Mouse (Mus musculus) MN1 (cell line): ENCODE measurements at regions not wholly inside any gene's neighbourhood (a gene's known extent, or its start where the extent isn't known, plus 50 kb on each side); places are given as distances from the start of the nearest gene placed in this dataset.

Experiments used
- DNase-seq: peaks from one replicate; pipeline ENCODE4 v3.0.0-alpha.2; 2016; ENCODE audit warnings: low spot score

- peak; percentile 56 for DNase-seq
Measured at GRCm38 (mm10) chr11:31615107-31615811, 56.4 kb downstream of the Bod1 start.

- no peak for DNase-seq
Measured at GRCm38 (mm10) chr11:31614394-31614713, 57.3 kb downstream of the Bod1 start.

- no peak for DNase-seq
Measured at GRCm38 (mm10) chr11:31613688-31614393, 57.8 kb downstream of the Bod1 start.

- DNase-seq = no peak
Measured at GRCm38 (mm10) chr11:31608458-31608857, 63.2 kb downstream of the Bod1 start.

DNA sequence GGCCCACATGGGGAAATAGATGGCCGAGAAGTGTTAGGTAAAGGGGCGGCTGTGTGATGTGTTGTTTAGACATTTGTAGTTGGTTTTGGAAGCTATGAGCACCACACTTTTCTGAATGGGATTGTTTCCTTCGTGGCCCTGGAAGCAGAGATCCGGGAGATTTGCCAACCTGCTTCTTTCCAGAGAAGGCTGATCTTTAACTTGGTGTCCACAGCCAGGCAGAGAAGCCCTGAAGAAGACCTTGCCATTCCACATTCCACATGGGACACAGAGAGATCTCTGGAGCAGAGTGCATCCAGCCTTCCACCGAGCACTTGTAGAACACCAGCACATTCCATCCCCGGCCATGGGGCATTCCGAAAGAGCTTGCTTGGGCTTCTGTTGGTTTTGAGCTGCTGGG, 70.2 kb downstream of the Bod1 start:
- no peak for DNase-seq

- DNase-seq = no peak
Measured at GRCm38 (mm10) chr11:31593604-31594003, 78.1 kb downstream of the Bod1 start.

GRCm38 (mm10) chr11:31592061-31592460, 79.6 kb downstream of the Bod1 start:
- no peak for DNase-seq

DNA sequence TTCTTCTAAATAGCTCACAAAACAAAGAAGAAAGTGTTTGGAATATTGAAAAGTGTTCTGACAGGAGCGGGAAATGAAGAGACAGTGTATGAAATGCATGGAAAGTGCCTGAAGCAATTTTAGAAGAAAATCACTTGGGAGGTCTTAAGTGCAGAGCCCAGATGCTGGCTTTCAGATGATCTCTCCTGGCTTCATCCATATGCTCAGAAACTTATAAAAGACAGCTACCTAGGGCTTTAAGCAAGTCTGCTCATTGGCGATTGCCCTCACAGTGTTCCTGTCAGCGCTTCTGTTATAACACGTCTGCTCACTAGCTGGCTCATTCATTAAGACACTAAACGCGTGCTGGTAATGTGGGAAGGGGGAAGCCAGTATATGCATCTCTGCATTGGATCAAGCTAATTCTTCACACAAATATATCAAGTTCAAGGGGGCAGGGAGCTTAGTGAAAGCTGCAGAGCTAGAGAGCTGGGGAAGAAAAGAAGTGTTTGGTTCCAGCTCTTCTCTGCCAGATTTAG, 80.6 kb downstream of the Bod1 start:
- DNase-seq = no peak

- no peak for DNase-seq
Measured at GRCm38 (mm10) chr11:31574941-31575340, 96.7 kb downstream of the Bod1 start.

- no peak for DNase-seq
Measured at GRCm38 (mm10) chr11:31564742-31565510, 106.8 kb downstream of the Bod1 start.

DNA sequence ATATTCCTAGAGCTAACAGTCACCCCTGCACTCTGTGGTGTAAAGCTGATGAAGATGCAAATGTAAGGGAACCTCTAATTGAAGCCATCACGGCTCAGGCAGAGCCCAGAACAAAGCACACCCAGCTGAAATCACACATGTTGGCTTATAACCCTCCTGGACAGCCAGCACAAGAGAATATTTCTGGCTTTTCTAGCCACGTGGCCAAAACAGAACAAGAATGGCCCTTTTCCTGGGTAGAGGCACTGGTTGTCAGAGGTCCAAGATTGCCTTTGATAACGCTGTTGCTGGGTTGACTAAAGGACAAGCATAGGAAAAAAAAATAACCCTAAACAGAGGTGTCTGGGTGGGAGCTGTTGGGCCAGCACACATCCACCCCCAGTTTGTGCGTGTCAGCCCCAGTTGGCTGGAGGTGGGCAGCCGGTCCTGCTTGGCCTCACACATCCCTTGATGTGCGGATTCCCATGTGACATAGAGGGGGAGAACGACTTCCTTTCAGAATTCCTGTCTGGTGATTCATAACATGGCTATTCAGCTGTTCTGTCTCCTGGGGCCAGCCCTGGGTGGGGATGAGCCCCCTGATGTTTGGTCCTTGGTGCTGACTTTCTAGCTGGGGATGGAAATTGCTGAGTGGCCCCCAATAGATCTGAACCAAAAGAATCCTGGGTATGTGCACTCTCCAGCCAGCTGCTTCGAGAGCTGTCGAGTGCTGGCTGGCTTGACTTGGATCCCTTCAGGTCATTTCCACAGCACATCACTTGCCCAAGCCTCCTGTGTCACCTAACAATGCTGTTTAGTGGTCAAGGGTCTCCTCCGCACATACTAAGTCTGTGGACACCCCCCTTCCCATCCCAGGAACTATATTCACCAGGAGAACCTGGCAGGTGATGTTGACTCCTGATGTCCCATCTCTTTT, 107.6 kb downstream of the Bod1 start:
- DNase-seq = no peak

DNA sequence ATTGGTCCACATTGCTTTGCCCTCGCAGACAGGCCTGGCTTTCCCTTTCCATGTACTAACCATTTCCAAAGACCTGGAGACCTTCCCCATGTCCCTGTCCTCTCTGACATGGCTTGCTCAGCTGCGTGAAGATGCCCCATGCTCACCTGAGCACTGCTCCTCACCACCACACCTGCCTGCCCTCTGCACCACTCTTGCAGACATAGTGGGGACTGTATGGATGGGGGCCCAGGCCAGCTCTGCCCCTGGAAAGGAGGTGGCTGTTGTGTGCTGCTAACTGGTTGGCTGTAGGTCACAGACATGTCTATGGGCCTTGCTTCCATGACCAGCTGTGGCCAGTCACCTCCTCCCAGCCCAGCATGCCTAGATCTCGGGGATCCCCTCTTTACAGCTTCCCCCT, 108.7 kb downstream of the Bod1 start:
- DNase-seq = no peak

DNA sequence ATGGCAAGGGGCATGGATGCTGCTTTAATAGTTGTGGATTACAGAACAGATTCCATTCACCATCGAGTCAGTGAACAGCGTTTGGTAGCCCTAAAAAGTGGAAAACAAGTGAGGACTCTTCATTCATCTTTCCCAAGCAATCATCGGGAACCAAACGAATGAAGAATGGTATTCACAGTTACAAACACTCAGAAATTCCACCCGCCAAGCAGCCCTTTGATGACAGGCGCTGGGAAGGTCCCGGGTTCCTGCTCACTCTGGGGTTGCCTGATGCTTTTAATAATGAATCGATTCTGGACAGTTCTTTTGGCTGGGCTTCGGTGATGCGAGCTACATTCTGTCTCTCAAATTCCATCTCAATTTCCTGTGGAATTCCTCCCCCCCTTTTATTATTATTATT, 110.9 kb downstream of the Bod1 start:
- DNase-seq = no peak

DNA sequence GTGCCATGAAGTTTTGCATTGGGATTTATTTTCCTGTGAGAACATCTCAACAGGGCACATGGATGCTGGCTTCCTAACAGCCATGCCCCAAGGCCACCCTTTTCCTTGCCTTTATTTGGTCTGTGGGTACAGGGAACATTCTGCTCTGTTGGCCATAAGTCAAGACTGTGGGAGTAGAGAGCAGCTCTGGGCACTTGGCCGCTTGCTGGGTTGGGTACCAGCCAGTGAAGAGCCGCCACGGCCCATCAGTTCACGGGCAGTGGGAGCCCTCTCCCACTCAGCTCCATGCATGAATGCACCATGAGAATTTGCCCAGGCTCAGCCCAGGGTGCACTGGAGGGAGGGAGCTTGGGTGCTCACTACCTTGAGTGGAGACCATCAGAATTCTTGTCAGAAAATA, 116.6 kb downstream of the Bod1 start:
- no peak for DNase-seq

DNA sequence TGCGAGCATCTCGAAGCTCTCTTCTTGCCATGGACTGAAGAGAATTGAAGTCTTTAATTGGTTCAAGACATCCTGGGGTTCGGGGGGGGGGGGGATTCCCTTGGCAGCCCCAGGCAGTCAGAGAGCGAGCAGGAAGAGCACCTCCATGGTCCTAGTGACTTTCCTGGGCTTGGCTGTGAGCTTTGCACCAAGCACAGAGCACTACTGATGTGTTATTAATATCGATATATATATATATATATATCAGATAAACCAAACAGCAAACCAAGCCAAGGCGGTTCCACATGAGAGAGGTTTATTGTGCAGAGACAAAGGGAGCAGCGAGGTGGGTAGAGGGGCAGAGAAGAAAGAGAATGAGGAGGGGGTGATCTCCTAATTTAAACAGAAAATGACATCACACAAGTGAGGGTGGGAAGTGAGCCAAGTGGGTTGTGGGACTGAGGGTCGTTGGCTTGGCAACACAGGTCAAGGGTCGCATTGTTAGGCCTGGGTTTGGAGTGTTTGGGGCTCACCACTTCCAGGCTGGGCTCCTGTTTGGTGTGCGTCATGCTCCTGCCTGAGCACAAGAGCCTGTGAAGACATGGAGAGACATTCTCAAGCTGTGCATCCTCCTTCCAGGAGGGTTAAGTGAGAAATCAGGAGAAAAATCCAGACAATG, 119.9 kb downstream of the Bod1 start:
- no peak for DNase-seq

DNA sequence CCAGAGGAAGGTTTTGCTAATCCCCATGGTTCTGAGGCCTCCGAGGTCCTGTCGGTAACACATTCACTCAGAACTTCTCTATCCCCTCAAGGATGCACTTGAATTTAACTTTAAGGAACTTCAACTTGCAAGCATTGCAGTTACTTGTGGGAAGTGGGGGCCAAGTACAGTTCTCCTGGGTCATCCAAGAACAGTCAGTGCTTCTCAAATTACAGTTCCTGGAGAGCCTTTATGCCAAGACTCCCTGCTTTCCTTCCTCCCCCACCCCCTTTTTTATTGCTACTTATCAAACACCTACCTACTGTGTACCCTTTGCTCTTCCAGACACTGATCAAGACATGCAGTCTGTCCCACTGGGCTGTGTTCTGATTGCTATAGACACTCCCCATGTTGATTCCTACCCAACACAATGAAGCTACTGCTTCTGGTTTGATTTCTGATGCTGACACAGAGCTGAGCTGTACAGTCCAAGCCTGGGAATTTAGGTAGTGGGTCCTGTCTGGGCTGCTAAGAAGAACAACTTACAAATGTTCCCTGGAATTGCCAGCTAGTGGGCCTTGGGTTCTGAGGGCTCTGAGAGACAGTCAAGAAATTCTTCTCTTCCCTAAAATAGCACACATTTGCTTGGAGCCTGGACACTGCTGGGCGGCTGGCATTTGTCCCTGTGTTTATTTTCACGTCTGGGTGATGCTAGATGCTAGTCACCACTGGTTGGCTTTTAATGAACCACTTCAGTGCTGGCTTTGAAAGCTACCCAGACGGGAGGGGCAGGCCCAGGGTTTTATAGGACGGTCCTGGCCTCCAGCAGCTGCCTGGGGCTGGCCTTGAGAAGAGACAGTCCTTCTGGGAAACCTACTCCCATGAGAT, 120.7 kb downstream of the Bod1 start:
- no peak for DNase-seq

- peak; percentile 85 for DNase-seq
Measured at GRCm38 (mm10) chr11:31545514-31545913, 126.2 kb downstream of the Bod1 start.

- no peak for DNase-seq
Measured at GRCm38 (mm10) chr11:31542635-31543219, 129.0 kb downstream of the Bod1 start.

DNA sequence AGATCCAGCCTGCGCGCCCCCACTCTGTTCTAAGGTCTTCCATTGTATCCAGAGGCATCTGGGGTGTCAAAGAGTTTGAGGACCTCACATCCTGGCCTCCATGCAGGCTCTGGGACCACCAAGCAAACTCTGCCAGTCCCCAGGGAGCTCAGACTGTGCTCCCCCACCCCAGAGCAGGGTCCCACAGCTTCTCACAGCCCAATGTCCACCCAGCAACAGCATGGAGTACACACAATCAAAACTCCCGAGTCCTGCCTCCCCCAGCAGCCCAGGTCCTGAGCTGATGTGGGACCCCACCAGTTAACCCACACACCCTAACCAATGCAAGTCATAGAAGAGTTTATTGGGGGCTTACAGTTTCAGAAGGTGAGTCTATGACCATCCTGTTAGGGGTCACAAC, 130.3 kb downstream of the Bod1 start:
- DNase-seq = no peak

GRCm38 (mm10) chr11:31540816-31541215, 130.9 kb downstream of the Bod1 start:
- DNase-seq = no peak
